Mouse (Mus musculus): ENCODE measurements around the gene Snai1. TPM values are rescaled to one million over a fixed set of nuclear protein-coding genes. Genes with fewer than 3 reads are reported as not detected.
A peak's percentile ranks its signal among the peaks of the same experiment; 100 is the strongest.

Gene Snai1
- polyA plus RNA-seq, 1 experiment: not detected

DNA sequence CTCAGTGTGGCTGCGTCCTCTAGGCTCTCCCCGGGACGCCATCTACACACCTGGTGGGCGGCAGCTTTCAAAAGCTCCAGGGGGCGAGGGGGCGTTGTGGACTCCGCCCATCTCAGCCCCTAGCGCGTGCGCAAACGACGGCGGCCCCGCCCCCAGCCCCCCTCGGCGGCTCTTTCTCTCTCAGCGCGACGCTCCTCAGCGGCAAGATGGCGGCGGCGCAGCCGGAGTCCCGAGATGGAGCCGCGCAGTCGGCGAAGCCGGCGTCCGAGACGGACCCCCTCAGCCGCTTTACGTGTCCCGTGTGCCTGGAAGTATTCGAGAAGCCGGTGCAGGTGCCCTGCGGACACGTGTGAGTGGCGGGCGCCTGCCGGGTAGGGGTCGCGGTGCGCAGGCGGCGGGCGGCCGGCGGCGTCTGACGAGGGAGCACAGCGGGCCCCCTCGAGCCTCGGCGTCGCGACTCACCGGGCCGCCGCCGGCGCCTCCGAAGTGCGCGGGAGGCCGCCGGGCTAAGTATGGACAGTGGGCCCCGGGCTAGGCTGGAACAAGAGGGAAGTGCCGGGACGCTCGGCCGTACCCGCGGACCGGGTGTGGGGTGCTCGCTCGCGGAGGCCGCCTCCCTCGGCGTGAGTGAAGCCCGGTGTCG is 34.6 kb upstream of the Snai1 start:
- Histone ChIP-seq H3K27ac (ENCODE audit: insufficient read depth, low read depth, low read length) (peak overlapping the region; percentile 86), H3K4me1 (ENCODE audit: control insufficient read depth, insufficient read depth, low read length) (peaks cover 14% of the 10 kb centered on the region), H3K4me3 (ENCODE audit: insufficient read depth, low read depth, low read length) (peak overlapping the region; percentile 94)
- no peak for TF ChIP-seq CTCF (IDR thresholded peaks at IDR 0.05; ENCODE audit: insufficient read depth, low read depth, low read length)
- peak; percentile 90 for TF ChIP-seq POLR2A (IDR thresholded peaks at IDR 0.05; ENCODE audit: insufficient read depth, low read depth, low read length)
- under 1% methylated on average over 85 of the region's 85 CpGs for WGBS

- WGBS: under 1% methylated on average over 32 of the region's 32 CpGs
- TF ChIP-seq CTCF (IDR thresholded peaks at IDR 0.05; ENCODE audit: insufficient read depth, low read depth, low read length): no peak
- no peak for TF ChIP-seq POLR2A (IDR thresholded peaks at IDR 0.05; ENCODE audit: insufficient read depth, low read depth, low read length)
- Histone ChIP-seq H3K4me3 (ENCODE audit: insufficient read depth, low read depth, low read length) (peak overlapping the region; percentile 94), H3K4me1 (ENCODE audit: control insufficient read depth, insufficient read depth, low read length) (peaks cover 14% of the 10 kb centered on the region), H3K27ac (ENCODE audit: insufficient read depth, low read depth, low read length) (peak overlapping the region; percentile 74; the same call in 1 of the 2 replicates)
Observed at GRCm38 (mm10) chr2:167503896-167504349, 34.1 kb upstream of the Snai1 start.

DNA sequence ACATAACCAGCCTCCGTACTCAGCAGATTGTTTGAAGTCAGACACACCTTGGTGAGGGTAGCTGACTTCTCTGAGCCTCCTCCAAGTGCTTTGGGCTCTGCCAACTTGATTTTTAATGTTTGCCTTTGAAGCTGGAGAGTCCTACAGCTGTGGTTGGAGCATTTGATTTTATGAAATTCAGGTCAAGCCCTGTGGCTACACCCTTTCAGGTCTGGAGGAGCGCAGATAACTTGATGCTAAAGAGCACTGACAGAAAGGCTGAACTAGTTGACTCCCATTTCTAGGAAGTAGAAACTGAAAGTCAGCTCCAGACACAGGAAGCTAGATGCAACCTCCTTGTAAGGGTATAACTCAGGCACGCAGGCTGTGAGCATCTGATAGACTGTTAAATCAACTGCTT is 32.9 kb upstream of the Snai1 start:
- 55% methylated on average over 3 of the region's 3 CpGs for WGBS
- Histone ChIP-seq H3K4me3 (ENCODE audit: insufficient read depth, low read depth, low read length) (no peak overlapping the region), H3K4me1 (ENCODE audit: control insufficient read depth, insufficient read depth, low read length) (peaks cover 14% of the 10 kb centered on the region), H3K27ac (ENCODE audit: insufficient read depth, low read depth, low read length) (no peak overlapping the region)
- TF ChIP-seq CTCF (IDR thresholded peaks at IDR 0.05; ENCODE audit: insufficient read depth, low read depth, low read length): no peak
- no peak for TF ChIP-seq POLR2A (IDR thresholded peaks at IDR 0.05; ENCODE audit: insufficient read depth, low read depth, low read length)

- Histone ChIP-seq H3K4me3 (ENCODE audit: insufficient read depth, low read depth, low read length) (no peak overlapping the region), H3K4me1 (ENCODE audit: control insufficient read depth, insufficient read depth, low read length) (peaks cover 16% of the 10 kb centered on the region), H3K27ac (ENCODE audit: insufficient read depth, low read depth, low read length) (no peak overlapping the region)
- 90% methylated on average over 10 of the region's 10 CpGs for WGBS
- TF ChIP-seq POLR2A (IDR thresholded peaks at IDR 0.05; ENCODE audit: insufficient read depth, low read depth, low read length) (no peak), CTCF (IDR thresholded peaks at IDR 0.05; ENCODE audit: insufficient read depth, low read depth, low read length) (no peak)
Observed at GRCm38 (mm10) chr2:167506546-167507260, 31.3 kb upstream of the Snai1 start.

DNA sequence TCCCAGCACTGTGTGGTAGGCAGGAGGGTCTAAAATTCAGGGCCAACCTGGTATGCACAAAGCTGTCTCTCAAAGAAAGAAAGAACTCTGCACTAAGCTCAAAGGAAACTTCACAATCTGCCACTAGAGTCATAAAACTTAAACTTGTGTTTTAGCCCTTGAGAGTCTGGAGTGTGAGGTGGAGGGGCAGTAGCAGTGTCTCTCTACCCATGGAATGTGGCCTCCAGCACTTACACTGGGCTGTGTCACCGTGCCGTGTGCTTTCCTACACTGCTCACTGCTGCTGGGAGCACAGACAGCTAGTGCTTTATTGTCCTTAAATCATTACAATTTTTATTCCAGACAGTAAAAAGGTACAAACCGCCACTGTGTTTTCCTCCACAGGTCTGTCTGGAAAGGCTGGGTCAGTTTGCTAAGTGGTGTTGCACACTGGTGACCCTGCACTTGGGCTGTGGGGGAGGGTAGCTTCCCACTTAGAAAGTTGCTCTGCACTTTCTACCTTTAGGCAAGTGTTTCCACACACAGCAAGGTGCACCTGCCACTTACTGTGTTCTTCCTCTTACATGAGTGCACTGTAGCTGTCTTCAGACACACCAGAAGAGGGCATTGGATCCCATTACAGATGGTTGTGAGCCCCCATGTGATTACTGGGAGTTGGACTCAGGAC is 30.1 kb upstream of the Snai1 start:
- peaks cover 16% of the 10 kb centered on the region for H3K4me1 ChIP-seq (ENCODE audit: control insufficient read depth, insufficient read depth, low read length)
- TF ChIP-seq POLR2A (IDR thresholded peaks at IDR 0.05; ENCODE audit: insufficient read depth, low read depth, low read length) (no peak), CTCF (IDR thresholded peaks at IDR 0.05; ENCODE audit: insufficient read depth, low read depth, low read length) (no peak)
- 87% methylated on average over 3 of the region's 3 CpGs for WGBS
- H3K27ac ChIP-seq (ENCODE audit: insufficient read depth, low read depth, low read length): no peak overlapping the region
- H3K4me3 ChIP-seq (ENCODE audit: insufficient read depth, low read depth, low read length): no peak overlapping the region

GRCm38 (mm10) chr2:167508569-167508968 is 29.4 kb upstream of the Snai1 start:
- Histone ChIP-seq H3K4me1 (ENCODE audit: control insufficient read depth, insufficient read depth, low read length) (peaks cover 16% of the 10 kb centered on the region), H3K27ac (ENCODE audit: insufficient read depth, low read depth, low read length) (no peak overlapping the region), H3K4me3 (ENCODE audit: insufficient read depth, low read depth, low read length) (no peak overlapping the region)
- no peak for TF ChIP-seq CTCF (IDR thresholded peaks at IDR 0.05; ENCODE audit: insufficient read depth, low read depth, low read length)
- WGBS: 83% methylated on average over 4 of the region's 4 CpGs

- H3K4me3 ChIP-seq (ENCODE audit: insufficient read depth, low read depth, low read length): no peak overlapping the region
- no peak for TF ChIP-seq POLR2A (IDR thresholded peaks at IDR 0.05; ENCODE audit: insufficient read depth, low read depth, low read length)
- TF ChIP-seq CTCF (IDR thresholded peaks at IDR 0.05; ENCODE audit: insufficient read depth, low read depth, low read length): no peak
- H3K4me1 ChIP-seq (ENCODE audit: control insufficient read depth, insufficient read depth, low read length): peaks cover 8% of the 10 kb centered on the region
- H3K27ac ChIP-seq (ENCODE audit: insufficient read depth, low read depth, low read length): no peak overlapping the region
- WGBS: 65% methylated on average over 3 of the region's 3 CpGs
Observed at GRCm38 (mm10) chr2:167510485-167510884, 27.5 kb upstream of the Snai1 start.

GRCm38 (mm10) chr2:167512365-167512764 is 25.6 kb upstream of the Snai1 start:
- H3K4me1 ChIP-seq (ENCODE audit: control insufficient read depth, insufficient read depth, low read length): peaks cover 2% of the 10 kb centered on the region; the same call in 1 of the 2 replicates
- no peak overlapping the region for H3K4me3 ChIP-seq (ENCODE audit: insufficient read depth, low read depth, low read length)
- TF ChIP-seq POLR2A (IDR thresholded peaks at IDR 0.05; ENCODE audit: insufficient read depth, low read depth, low read length) (no peak), CTCF (IDR thresholded peaks at IDR 0.05; ENCODE audit: insufficient read depth, low read depth, low read length) (no peak)
- 92% methylated on average over 9 of the region's 9 CpGs for WGBS
- H3K27ac ChIP-seq (ENCODE audit: insufficient read depth, low read depth, low read length): no peak overlapping the region

GRCm38 (mm10) chr2:167512970-167513369 is 25.0 kb upstream of the Snai1 start:
- TF ChIP-seq CTCF (IDR thresholded peaks at IDR 0.05; ENCODE audit: insufficient read depth, low read depth, low read length) (no peak), POLR2A (IDR thresholded peaks at IDR 0.05; ENCODE audit: insufficient read depth, low read depth, low read length) (no peak)
- H3K4me3 ChIP-seq (ENCODE audit: insufficient read depth, low read depth, low read length): no peak overlapping the region
- no peak overlapping the region for H3K27ac ChIP-seq (ENCODE audit: insufficient read depth, low read depth, low read length)
- peaks cover 2% of the 10 kb centered on the region; the same call in 1 of the 2 replicates for H3K4me1 ChIP-seq (ENCODE audit: control insufficient read depth, insufficient read depth, low read length)
- WGBS: 89% methylated on average over 5 of the region's 5 CpGs

All from olfactory bulb, adult 2 months (tissue).